Mouse (Mus musculus): ENCODE results near the gene Col4a5. TPM values are rescaled to one million over a fixed set of nuclear protein-coding genes. Genes with fewer than 3 reads are reported as not detected.

The Col4a5 gene
- total RNA-seq, 1 experiment: 10.4 TPM

- Histone ChIP-seq H3K27ac (ENCODE audit: insufficient read depth, low read depth, low read length, poor library complexity, severe bottlenecking) (no peak overlapping the region), H3K9ac (ENCODE audit: insufficient read depth, low read depth, low read length, poor library complexity, severe bottlenecking) (no peak overlapping the region), H3K4me3 (ENCODE audit: insufficient read depth in 1 of 2, low read depth in 1 of 2, low read length in 2 of 2, poor library complexity in 1 of 2, severe bottlenecking in 1 of 2) (no peak overlapping the region), H3K36me3 (ENCODE audit: control insufficient read depth, insufficient read depth, low read length, poor library complexity, severe bottlenecking) (no peaks in the 10 kb centered on the region), H3K4me1 (ENCODE audit: control insufficient read depth in 2 of 2, insufficient read depth in 2 of 2, low read length in 2 of 2, poor library complexity in 1 of 2) (no peaks in the 10 kb centered on the region), H3K9me3 (ENCODE audit: control insufficient read depth, insufficient read depth, low read depth, low read length) (no peaks in the 10 kb centered on the region)
- in situ Hi-C loops (cut with MboI; ENCODE audit: low sequenced_read_pairs in 2 of 2, unreplicated experiment in 2 of 2): no loop called here
- TF ChIP-seq MAFK (IDR thresholded peaks at IDR 0.05; ENCODE audit: insufficient read depth, low read depth, low read length) (no peak), HCFC1 (IDR thresholded peaks at IDR 0.05; ENCODE audit: borderline replicate concordance, insufficient read depth, low read length) (no peak), ZC3H11A (IDR thresholded peaks at IDR 0.05; ENCODE audit: borderline replicate concordance, low read depth, low read length) (no peak), ZNF384 (IDR thresholded peaks at IDR 0.05; ENCODE audit: low read depth, low read length) (no peak), CHD2 (IDR thresholded peaks at IDR 0.05; ENCODE audit: low read depth, low read length) (no peak)
- DNase-seq (ENCODE audit: low read depth, low spot score): no peak
These were observed 58.3 kb downstream of the Col4a5 start for GRCm38 (mm10) chrX:141533447-141533846.

DNA sequence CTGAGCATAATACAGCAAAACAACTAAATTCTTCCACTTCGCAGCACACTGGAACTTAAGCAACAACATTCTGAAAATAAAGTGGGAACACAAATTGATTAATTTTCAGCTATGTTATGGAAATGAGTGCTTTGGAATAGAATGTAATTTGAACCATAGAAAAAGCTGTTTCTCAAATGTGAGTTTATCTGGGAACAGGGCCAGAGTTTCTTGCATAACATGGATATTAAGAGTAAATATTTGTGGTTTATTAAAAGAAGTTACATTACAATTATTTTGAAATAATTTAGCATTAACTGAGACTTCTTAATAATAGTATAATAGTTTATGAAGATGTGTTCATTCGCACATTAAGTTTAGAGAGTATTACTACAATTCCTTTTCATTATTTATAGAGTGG is 72.3 kb downstream of the Col4a5 start:
- Histone ChIP-seq H3K9ac (ENCODE audit: insufficient read depth, low read depth, low read length, poor library complexity, severe bottlenecking) (no peak overlapping the region), H3K9me3 (ENCODE audit: control insufficient read depth, insufficient read depth, low read depth, low read length) (no peaks in the 10 kb centered on the region), H3K27ac (ENCODE audit: insufficient read depth, low read depth, low read length, poor library complexity, severe bottlenecking) (no peak overlapping the region), H3K4me1 (ENCODE audit: control insufficient read depth in 2 of 2, insufficient read depth in 2 of 2, low read length in 2 of 2, poor library complexity in 1 of 2) (no peaks in the 10 kb centered on the region), H3K36me3 (ENCODE audit: control insufficient read depth, insufficient read depth, low read length, poor library complexity, severe bottlenecking) (no peaks in the 10 kb centered on the region), H3K4me3 (ENCODE audit: insufficient read depth in 1 of 2, low read depth in 1 of 2, low read length in 2 of 2, poor library complexity in 1 of 2, severe bottlenecking in 1 of 2) (no peak overlapping the region)
- no peak for DNase-seq (ENCODE audit: low read depth, low spot score)
- in situ Hi-C loops (cut with MboI; ENCODE audit: low sequenced_read_pairs in 2 of 2, unreplicated experiment in 2 of 2): no loop called here
- TF ChIP-seq ZC3H11A (IDR thresholded peaks at IDR 0.05; ENCODE audit: borderline replicate concordance, low read depth, low read length) (no peak), HCFC1 (IDR thresholded peaks at IDR 0.05; ENCODE audit: borderline replicate concordance, insufficient read depth, low read length) (no peak), MAFK (IDR thresholded peaks at IDR 0.05; ENCODE audit: insufficient read depth, low read depth, low read length) (no peak), CHD2 (IDR thresholded peaks at IDR 0.05; ENCODE audit: low read depth, low read length) (no peak), ZNF384 (IDR thresholded peaks at IDR 0.05; ENCODE audit: low read depth, low read length) (no peak)

- no peak overlapping the region for H3K9ac ChIP-seq (ENCODE audit: insufficient read depth, low read depth, low read length, poor library complexity, severe bottlenecking)
- H3K9me3 ChIP-seq (ENCODE audit: control insufficient read depth, insufficient read depth, low read depth, low read length): no peaks in the 10 kb centered on the region
- no peak overlapping the region for H3K27ac ChIP-seq (ENCODE audit: insufficient read depth, low read depth, low read length, poor library complexity, severe bottlenecking)
- H3K4me3 ChIP-seq (ENCODE audit: insufficient read depth in 1 of 2, low read depth in 1 of 2, low read length in 2 of 2, poor library complexity in 1 of 2, severe bottlenecking in 1 of 2): no peak overlapping the region
- in situ Hi-C loops (cut with MboI; ENCODE audit: low sequenced_read_pairs in 2 of 2, unreplicated experiment in 2 of 2): no loop called here
- TF ChIP-seq MAFK (IDR thresholded peaks at IDR 0.05; ENCODE audit: insufficient read depth, low read depth, low read length) (no peak), HCFC1 (IDR thresholded peaks at IDR 0.05; ENCODE audit: borderline replicate concordance, insufficient read depth, low read length) (no peak), ZNF384 (IDR thresholded peaks at IDR 0.05; ENCODE audit: low read depth, low read length) (no peak), ZC3H11A (IDR thresholded peaks at IDR 0.05; ENCODE audit: borderline replicate concordance, low read depth, low read length) (no peak), CHD2 (IDR thresholded peaks at IDR 0.05; ENCODE audit: low read depth, low read length) (no peak)
- peak; percentile 6 for DNase-seq (ENCODE audit: low read depth, low spot score)
- H3K4me1 ChIP-seq (ENCODE audit: control insufficient read depth in 2 of 2, insufficient read depth in 2 of 2, low read length in 2 of 2, poor library complexity in 1 of 2): no peaks in the 10 kb centered on the region
- H3K36me3 ChIP-seq (ENCODE audit: control insufficient read depth, insufficient read depth, low read length, poor library complexity, severe bottlenecking): no peaks in the 10 kb centered on the region
These were observed 115.1 kb downstream of the Col4a5 start for GRCm38 (mm10) chrX:141590242-141590641.

DNA sequence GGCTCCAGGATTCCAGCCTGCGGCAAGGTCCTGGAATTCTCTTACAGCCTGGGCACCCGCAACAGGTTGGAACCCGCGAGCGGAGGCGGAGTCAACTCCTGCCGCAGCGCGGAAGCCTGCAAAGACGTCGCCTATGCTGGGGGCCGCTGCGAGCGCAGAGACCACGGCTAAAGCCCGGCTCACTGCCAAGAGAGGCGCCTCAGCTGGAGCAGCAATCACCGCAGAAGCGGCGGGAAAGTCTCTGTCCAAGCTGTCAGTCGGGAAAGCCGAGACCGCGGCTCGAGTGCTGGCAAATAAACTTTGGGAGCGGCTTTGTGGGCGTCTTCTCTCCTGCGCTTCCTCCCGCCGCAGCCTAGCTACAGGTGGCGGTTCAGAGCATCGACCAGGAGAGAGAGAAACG is 246.5 kb downstream of the Col4a5 start:
- TF ChIP-seq CHD2 (IDR thresholded peaks at IDR 0.05; ENCODE audit: low read depth, low read length) (no peak), HCFC1 (IDR thresholded peaks at IDR 0.05; ENCODE audit: borderline replicate concordance, insufficient read depth, low read length) (no peak), MAFK (IDR thresholded peaks at IDR 0.05; ENCODE audit: insufficient read depth, low read depth, low read length) (no peak), ZNF384 (IDR thresholded peaks at IDR 0.05; ENCODE audit: low read depth, low read length) (no peak), ZC3H11A (IDR thresholded peaks at IDR 0.05; ENCODE audit: borderline replicate concordance, low read depth, low read length) (no peak)
- no peak for DNase-seq (ENCODE audit: low read depth, low spot score)
- Histone ChIP-seq H3K4me1 (ENCODE audit: control insufficient read depth in 2 of 2, insufficient read depth in 2 of 2, low read length in 2 of 2, poor library complexity in 1 of 2) (no peaks in the 10 kb centered on the region; a peak in 1 of 4 replicates), H3K4me3 (ENCODE audit: insufficient read depth in 1 of 2, low read depth in 1 of 2, low read length in 2 of 2, poor library complexity in 1 of 2, severe bottlenecking in 1 of 2) (peak overlapping the region; percentile 19 to 20; a peak in 2 of 4 replicates), H3K9ac (ENCODE audit: insufficient read depth, low read depth, low read length, poor library complexity, severe bottlenecking) (no peak overlapping the region), H3K27ac (ENCODE audit: insufficient read depth, low read depth, low read length, poor library complexity, severe bottlenecking) (no peak overlapping the region), H3K9me3 (ENCODE audit: control insufficient read depth, insufficient read depth, low read depth, low read length) (no peaks in the 10 kb centered on the region), H3K36me3 (ENCODE audit: control insufficient read depth, insufficient read depth, low read length, poor library complexity, severe bottlenecking) (no peaks in the 10 kb centered on the region)
- in situ Hi-C loops (cut with MboI; ENCODE audit: low sequenced_read_pairs in 2 of 2, unreplicated experiment in 2 of 2): no loop called here

DNA sequence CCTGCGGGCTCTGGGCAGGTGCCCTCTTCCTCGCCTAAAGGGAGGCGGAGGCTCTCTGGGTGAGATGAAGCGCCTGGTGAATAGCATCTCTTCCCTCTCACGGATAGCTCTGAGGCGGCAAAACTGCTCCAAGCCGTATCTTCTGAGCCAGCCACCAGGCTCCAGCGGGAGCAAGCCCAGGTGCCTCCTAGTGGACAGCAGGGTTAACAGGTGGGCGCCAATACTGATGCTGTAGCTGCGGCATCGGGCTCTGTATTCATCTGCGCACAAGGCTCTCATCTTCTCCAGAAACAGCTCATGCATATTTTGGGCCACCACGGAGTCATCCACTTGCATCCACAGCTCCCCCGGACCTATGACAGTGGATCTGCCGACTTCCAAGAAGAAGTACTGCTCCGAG is 248.8 kb downstream of the Col4a5 start:
- in situ Hi-C loops (cut with MboI; ENCODE audit: low sequenced_read_pairs in 2 of 2, unreplicated experiment in 2 of 2): no loop called here
- H3K27ac ChIP-seq (ENCODE audit: insufficient read depth, low read depth, low read length, poor library complexity, severe bottlenecking): no peak overlapping the region
- no peaks in the 10 kb centered on the region for H3K36me3 ChIP-seq (ENCODE audit: control insufficient read depth, insufficient read depth, low read length, poor library complexity, severe bottlenecking)
- H3K9ac ChIP-seq (ENCODE audit: insufficient read depth, low read depth, low read length, poor library complexity, severe bottlenecking): no peak overlapping the region
- no peaks in the 10 kb centered on the region; a peak in 1 of 4 replicates for H3K4me1 ChIP-seq (ENCODE audit: control insufficient read depth in 2 of 2, insufficient read depth in 2 of 2, low read length in 2 of 2, poor library complexity in 1 of 2)
- TF ChIP-seq ZNF384 (IDR thresholded peaks at IDR 0.05; ENCODE audit: low read depth, low read length) (no peak), CHD2 (IDR thresholded peaks at IDR 0.05; ENCODE audit: low read depth, low read length) (no peak), ZC3H11A (IDR thresholded peaks at IDR 0.05; ENCODE audit: borderline replicate concordance, low read depth, low read length) (no peak), HCFC1 (IDR thresholded peaks at IDR 0.05; ENCODE audit: borderline replicate concordance, insufficient read depth, low read length) (no peak), MAFK (IDR thresholded peaks at IDR 0.05; ENCODE audit: insufficient read depth, low read depth, low read length) (no peak)
- H3K4me3 ChIP-seq (ENCODE audit: insufficient read depth in 1 of 2, low read depth in 1 of 2, low read length in 2 of 2, poor library complexity in 1 of 2, severe bottlenecking in 1 of 2): peak overlapping the region; percentile 75 to 81; a peak in 3 of 4 replicates
- no peaks in the 10 kb centered on the region for H3K9me3 ChIP-seq (ENCODE audit: control insufficient read depth, insufficient read depth, low read depth, low read length)
- DNase-seq (ENCODE audit: low read depth, low spot score): no peak
